Mouse (Mus musculus) common myeloid progenitor, adult 5-6 weeks (primary cell): ENCODE data around the gene Gas1. TPM values are rescaled to one million over a fixed set of nuclear protein-coding genes. Genes with fewer than 3 reads are reported as not detected.

Experiments
- ATAC-seq: replicated peaks from 2 replicates; pipeline ENCODE4 v1.8.0; 2016; ENCODE audit warnings: low read depth, mild to moderate bottlenecking, moderate TSS enrichment, inconsistent platforms; ENCODE audit not compliant: poor library complexity, severe bottlenecking
- total RNA-seq: library from RNA; stranded (forward); fragments of 200-1000, 187-1606 nt; gene quantifications from 2 replicates; pipeline ENCODE4 v1.2.3, GENCODE M21; 2017

The Gas1 gene
- total RNA-seq, 1 experiment from 2014 or later: not detected

DNA sequence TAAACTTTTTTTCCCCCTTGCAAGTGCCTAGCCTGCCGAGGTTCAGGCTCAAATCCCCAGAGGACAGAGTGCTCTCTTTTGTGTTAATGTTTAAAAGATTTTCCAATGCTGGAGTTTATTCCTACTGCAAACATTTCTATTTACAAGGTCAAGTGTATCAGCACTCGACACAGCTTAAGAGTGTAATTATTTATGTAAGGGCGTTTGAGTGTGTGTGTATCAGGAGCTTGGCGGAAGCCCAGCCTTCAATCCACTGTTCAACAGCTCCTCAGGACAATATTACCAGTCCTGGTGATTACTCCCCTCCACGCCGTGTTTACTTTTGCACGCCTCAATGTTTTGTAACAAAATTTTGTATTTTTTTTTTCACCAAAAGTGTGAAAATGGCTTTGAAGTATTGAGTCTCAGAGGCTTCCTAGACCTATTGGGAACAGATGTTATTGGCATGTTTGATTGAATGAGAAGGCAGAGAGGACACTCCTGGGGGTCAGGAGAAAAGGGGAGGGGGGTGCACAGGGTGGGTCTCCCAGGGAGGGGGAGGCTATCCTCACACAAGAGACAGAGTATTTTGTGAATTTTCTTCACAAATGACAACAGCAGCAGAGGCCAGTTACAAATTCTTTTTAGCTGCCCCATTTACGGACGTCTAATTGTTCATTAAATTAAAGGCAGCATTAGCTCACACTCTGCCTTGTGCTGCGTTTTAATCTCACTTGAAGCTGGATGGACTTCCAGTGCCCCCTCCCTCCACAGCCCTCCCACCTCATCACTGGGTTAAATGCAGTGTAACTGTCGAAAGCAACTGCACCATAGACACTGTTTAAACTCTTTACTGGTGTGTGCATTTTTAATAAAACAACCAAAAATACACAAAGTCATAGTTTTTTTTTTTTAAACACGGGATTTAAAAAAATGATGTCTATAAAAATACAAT is 3.3 kb downstream of the Gas1 start:
- ATAC-seq: no peak

GRCm38 (mm10) chr13:60173186-60173585 is 4.0 kb downstream of the Gas1 start:
- ATAC-seq: no peak

DNA sequence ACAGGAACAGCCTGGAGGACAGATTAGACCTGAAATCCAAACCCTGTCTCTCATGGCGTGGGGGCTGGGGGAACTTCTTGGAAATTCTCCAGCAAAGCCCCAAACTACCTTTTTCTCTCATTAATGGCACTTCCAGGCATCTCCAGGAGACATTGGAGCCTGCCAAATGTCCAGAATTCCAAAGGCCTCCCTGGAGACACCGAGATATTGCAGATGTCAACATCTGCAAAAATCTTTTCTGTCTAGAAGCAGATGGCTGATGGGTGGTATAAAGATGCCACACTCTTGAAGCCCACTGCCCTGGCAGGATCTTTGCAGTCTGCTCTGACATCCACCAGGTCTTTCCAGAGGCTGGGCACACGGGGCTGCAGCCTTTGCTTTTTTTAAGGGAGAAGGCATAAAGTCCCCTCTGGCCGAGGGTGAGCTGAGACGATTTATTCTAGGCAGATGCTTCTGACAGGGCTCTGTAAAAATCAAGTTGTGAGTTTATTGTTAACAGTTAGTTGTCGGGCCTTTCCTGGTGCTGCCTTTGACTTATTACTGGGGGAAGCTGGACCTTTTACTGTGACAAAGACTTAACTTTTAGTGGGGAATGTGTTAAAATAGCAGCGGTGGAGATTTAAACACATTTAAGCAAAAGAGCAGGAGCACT is 4.7 kb downstream of the Gas1 start:
- ATAC-seq: no peak

- no peak for ATAC-seq
These were observed 5.4 kb downstream of the Gas1 start for GRCm38 (mm10) chr13:60171781-60172180.

- ATAC-seq: no peak
These were observed 6.1 kb downstream of the Gas1 start for GRCm38 (mm10) chr13:60170898-60171715.

DNA sequence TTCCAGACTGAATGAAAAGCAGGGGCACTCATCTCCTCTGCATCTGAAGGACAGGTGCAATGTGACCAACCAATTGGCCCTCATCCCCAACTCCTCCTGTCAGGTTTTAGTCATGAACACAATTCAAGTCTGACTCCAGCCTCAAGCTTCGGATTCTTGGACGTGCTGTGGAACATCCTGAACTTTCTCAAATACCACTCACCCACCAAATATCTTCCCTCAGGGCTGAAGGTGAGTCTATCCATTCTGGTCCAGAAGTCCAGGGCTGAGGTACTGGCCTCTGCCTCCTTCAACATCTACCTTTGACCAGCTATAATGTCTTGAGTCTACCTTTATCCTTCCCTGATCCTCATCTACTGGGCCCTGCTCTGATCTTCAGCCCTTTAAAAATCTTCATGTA is 8.1 kb downstream of the Gas1 start:
- ATAC-seq: no peak

GRCm38 (mm10) chr13:60156294-60157126 is 20.7 kb downstream of the Gas1 start:
- no peak for ATAC-seq

- no peak for ATAC-seq
These were observed 23.0 kb downstream of the Gas1 start for GRCm38 (mm10) chr13:60154170-60154569.

DNA sequence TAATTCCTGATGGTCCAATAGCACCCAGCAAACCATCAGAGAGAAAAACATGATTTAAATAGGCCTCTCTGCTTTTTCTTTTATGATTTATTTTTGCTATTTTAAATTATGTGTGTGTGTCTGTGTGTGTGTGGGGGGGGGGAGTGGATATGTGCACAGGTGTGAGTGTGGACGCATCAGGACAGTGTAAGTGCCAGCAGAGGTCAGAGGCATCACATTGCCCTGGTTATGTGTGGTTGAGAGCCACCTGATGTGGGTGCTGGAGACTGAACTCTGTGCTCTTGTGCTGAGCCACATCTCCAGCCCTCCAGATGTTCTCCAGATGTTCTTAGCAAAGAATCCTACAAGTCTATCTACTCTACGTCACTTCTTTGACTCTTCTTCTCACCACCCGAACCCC is 28.9 kb downstream of the Gas1 start:
- ATAC-seq: no peak

DNA sequence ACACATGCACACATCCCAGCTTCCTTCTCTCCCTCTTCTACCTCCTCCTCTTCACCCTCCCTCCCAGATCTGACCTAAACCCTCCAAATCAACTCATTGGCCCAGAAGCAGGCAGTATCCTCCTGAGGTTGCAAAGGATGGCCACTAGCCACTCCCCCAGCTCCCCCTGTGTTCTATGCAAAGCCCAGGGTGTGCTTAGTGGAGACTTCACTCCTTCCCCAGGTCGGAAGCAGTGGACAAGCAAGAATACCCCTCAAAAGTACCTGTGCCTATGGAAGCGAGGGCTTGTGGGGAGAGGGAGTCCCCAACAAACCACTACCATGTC is 29.3 kb downstream of the Gas1 start:
- no peak for ATAC-seq

GRCm38 (mm10) chr13:60146994-60147856 is 29.9 kb downstream of the Gas1 start:
- ATAC-seq: no peak

- no peak for ATAC-seq
These were observed 30.9 kb downstream of the Gas1 start for GRCm38 (mm10) chr13:60146231-60146630.

- no peak for ATAC-seq
These were observed 40.2 kb downstream of the Gas1 start for GRCm38 (mm10) chr13:60136962-60137361.

DNA sequence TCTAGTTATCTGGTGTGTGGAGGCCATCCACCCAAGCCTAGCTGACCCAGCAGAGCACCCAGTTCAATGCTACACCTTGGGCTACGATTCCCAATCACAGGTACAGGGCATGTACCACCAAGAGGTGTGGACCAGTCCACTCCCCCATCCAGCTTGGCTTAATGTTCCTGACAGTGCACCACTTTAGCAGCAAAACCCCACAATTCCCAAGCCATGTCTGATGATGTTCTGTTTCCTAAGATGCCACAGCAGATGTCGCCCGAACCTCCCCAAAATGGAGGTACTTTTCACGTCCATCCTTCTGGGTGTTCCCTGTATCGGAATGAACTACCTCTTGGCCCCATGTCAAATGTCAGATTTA is 42.7 kb downstream of the Gas1 start:
- ATAC-seq: no peak

DNA sequence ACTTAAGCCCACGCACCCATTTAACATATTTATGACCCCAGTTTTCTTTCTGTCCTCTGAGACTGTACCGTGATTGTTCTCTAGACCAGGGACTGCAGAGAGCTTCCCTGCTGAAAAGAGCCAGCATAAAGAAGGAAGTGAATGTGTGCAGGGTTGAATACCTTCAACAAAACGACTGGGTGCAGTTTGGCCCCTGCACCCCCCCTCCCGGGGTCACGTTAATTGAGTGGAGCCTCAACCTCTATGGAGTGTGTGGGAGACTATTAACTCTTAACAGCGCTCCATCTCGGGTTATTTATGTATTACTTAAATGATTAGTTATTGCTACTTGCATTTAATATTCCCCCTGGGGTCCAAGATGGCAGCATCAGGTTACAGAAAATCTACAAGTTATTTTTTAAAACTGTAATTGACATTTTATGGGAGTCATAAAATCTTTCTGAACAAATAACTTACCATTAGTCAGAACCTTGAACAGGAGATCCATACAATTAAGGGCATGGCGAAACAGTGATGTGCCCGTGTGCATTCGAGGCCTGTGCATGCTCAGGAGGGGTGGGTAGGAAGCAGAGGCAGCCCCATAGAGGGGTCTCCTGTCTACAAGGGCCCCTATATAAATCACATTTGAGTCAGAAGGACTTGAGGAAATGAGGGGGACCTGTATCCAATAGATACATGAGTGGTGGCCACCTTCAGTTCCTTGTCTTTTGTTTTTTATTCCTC is 43.3 kb downstream of the Gas1 start:
- ATAC-seq: no peak

DNA sequence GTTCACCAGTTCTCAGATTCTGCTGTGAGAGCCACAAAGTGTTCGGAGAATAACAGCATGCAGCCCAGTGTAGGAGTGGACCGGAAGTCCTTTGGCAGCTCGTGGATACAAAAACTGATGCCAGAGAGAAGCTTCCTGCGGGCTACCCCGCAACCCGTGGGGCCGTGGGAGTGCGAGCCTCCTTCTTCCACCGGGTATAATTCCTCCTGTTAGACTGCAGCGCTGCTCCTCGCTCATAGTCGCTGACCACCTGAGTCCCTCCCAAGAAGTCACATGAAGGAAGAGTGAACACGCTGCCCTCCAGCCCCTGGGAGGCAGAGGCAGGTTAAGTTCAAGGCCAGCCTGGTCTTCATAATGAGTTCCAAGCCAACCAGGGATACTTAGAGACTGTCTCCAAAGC is 45.4 kb downstream of the Gas1 start:
- ATAC-seq: no peak

DNA sequence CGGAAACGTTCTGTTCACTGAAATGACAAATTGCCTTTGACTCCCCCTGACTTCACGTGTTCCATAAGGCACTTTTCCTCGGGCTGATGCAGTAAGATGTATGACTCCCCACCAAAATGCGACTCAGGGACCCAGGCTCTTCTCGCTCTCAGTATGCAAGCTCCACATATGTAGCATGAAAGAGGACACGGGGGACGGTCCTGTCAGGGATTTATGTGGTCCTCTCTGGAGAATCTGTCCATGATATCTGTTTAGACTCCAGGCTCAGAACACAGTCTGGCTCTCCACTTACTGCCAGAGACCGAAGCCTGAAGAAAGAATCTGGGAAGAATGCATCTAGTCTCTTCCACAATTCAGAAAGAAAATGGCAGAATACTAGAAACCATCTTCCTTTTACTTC is 47.6 kb downstream of the Gas1 start:
- ATAC-seq: no peak

- no peak for ATAC-seq
These were observed 50.8 kb downstream of the Gas1 start for GRCm38 (mm10) chr13:60126338-60126737.
